Mouse (Mus musculus): ENCODE data around the gene Psma3.

DNA sequence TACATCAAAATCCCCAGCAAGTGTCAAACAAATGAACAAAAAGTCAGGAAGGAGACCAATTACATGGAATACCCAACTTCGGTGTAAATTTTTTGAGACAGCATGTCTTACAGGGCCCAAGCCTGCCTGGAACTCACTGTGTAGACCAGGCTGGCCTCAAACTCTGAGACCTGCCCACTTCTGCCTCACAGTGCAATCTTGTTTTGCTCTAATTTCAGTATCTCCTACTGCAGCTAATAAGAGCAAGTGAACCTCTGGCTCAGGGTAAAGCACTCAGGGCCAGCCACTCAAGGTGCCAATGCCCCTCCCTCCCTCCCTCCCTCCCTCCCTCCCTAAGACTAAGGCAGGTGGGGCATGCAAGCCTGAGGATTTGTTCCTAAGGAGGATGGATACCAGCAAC is 25.9 kb downstream of the Psma3 start:
- TF ChIP-seq CTCF (conservative IDR thresholded peaks at IDR 0.05; ENCODE audit: insufficient read depth, insufficient read length, low read depth, low read length): no peak
- no peak for TF ChIP-seq POLR2A (IDR thresholded peaks at IDR 0.05; ENCODE audit: low read depth, low read length)

Data from kidney, adult 2 months (tissue).